Mouse (Mus musculus) forebrain, embryonic 13.5 days (tissue): ENCODE data around the gene Gng12. TPM values are rescaled to one million over a fixed set of nuclear protein-coding genes. Genes with fewer than 3 reads are reported as not detected.
"Not testable (repeated sequence)": the region's sequence is repeated elsewhere in the genome, so short reads cannot be mapped to it uniquely, and the experiment has no call there.

Experiments
- ATAC-seq: fragments of 200-750 bp; cut with Nextera tagmentation; 2 replicates; pipeline ENCODE4 v1.8.0; 2017
- H3K27ac ChIP-seq: fragments of 300-500 bp; sonication (generic); 2 replicates; pipeline ENCODE4 v1.5.1; 2015; ENCODE audit warnings: inconsistent platforms, mild to moderate bottlenecking, moderate library complexity
- H3K27me3 ChIP-seq: fragments of 300-500 bp; sonication (generic); 2 replicates; pipeline ENCODE4 v1.6.1; 2015; ENCODE audit warnings: mild to moderate bottlenecking, inconsistent platforms
- H3K36me3 ChIP-seq: fragments of 300-500 bp; sonication (generic); 2 replicates; pipeline ENCODE4 v1.6.1; 2015; ENCODE audit warnings: mild to moderate bottlenecking, inconsistent platforms; ENCODE audit not compliant: poor library complexity, severe bottlenecking
- H3K4me1 ChIP-seq: fragments of 300-500 bp; sonication (generic); 2 replicates; pipeline ENCODE4 v1.6.1; 2015; ENCODE audit warnings: inconsistent platforms
- H3K4me2 ChIP-seq: fragments of 300-500 bp; sonication (generic); 2 replicates; pipeline ENCODE4 v1.6.1; 2015; ENCODE audit warnings: inconsistent platforms, mild to moderate bottlenecking, moderate library complexity
- H3K4me3 ChIP-seq: fragments of 300-500 bp; sonication (generic); 2 replicates; pipeline ENCODE4 v1.5.1; 2015; ENCODE audit warnings: mild to moderate bottlenecking, inconsistent platforms
- H3K9ac ChIP-seq: fragments of 300-500 bp; sonication (generic); 2 replicates; pipeline ENCODE4 v1.6.1; 2015; ENCODE audit warnings: mild to moderate bottlenecking, inconsistent platforms
- H3K9me3 ChIP-seq: fragments of 300-500 bp; sonication (generic); replicated peaks from 2 replicates; pipeline ENCODE4 v1.6.1; 2016; ENCODE audit warnings: inconsistent platforms
- WGBS: fragments of 180-500 bp; shearing (Covaris S2); methylation state at CpG from one replicate; pipeline ENCODE4 v1.1.7; 2015; 5-methylcytosine and 5-hydroxymethylcytosine counted together
- polyA plus RNA-seq: library from polyadenylated mRNA; unstranded; fragments of >200 nt; fragmentation: Nextera tagmentation; extraction: Ambion mirVana; gene quantifications from 2 replicates; pipeline ENCODE4 v1.2.1, GENCODE M21; 2015

Gene Gng12
- 21.7 and 22.4 TPM in 2 replicates for polyA plus RNA-seq

DNA sequence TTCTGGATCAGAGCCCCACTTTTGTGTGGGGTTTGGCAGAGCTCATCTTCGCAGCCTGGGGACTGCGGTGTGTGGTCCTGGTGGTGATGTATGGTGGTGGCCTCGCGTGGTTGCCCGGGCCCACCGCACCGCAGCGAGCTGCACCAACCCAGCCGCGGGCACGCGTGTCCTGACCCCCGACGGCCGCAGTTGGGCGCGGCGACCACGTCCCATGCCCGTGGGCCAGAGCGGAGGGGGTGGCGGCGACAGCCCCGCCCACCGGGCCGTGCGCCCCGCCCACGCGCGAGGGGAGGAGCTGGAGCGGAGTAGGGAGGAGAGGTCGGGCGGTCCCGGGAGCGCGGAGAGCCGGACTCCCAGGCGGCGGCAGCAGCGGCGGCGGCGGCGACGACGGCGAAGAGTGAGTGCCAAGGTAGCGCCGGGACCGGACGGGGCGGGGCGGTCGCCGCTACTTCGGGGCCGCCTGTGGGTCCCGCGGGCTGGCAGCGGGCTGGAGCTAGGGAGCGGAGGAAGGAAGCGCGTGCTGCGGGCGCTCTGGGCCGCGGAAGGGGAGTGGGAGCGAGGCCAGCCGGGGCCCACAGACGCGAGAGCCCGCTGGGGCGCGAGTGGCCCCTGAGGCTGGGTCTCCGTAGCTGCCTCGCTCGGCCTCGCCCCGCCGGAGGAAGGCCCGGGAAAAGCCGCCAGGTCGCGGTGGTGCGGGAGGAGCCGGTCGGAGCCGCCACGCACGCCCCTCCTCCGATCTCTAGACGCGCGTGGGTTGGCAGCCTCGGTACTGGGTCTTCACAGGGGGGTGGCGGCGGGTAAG lies at the start of gene Gng12:
TSS of gene Gng12 (plus strand) at position 279 of the 802 bp plus-strand sequence.
- H3K36me3 ChIP-seq: no peaks in the 10 kb centered on the region
- peak within 1 kb of the TSS; percentile 76 for H3K9ac ChIP-seq
- peak; percentile 94 for ATAC-seq
- H3K4me3 ChIP-seq: peak within 1 kb of the TSS; percentile 76
- no peaks in the 10 kb centered on the region for H3K27me3 ChIP-seq
- WGBS: under 1% methylated on average over 63 of the region's 98 CpGs
- H3K4me1 ChIP-seq: peaks cover 13% of the 10 kb centered on the region
- H3K4me2 ChIP-seq: peak within 1 kb of the TSS; percentile 92
- no peaks in the 10 kb centered on the region; the same call in 1 of the 2 replicates for H3K9me3 ChIP-seq
- no peak within 1 kb of the TSS for H3K27ac ChIP-seq

DNA sequence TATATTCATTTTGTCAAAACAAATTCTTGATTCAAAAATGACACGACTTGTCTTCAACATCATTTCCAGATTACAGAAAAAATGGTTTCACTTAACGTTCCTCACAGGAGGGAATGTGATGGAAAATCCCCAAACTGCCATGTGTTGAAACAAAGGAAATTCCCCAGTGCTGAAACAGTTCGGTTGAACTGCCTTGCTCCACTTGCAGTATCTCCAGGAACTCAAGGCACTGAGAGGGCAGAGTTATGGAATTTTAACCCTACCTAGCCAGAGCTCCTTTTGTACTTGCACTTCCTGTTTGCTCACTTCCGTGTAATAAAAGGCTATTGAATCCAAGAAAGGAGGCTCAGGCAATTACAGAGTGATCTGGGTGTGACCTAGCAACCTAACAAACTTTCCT lies 47.3 kb upstream of the Gng12 start:
- no peak for ATAC-seq
- Histone ChIP-seq H3K27ac (no peak overlapping the region), H3K36me3 (no peaks in the 10 kb centered on the region), H3K4me3 (no peak overlapping the region), H3K9ac (no peak overlapping the region), H3K4me1 (no peaks in the 10 kb centered on the region), H3K9me3 (no peaks in the 10 kb centered on the region), H3K27me3 (no peaks in the 10 kb centered on the region), H3K4me2 (no peak overlapping the region)
- WGBS: 60% methylated on average over 4 of the region's 4 CpGs

DNA sequence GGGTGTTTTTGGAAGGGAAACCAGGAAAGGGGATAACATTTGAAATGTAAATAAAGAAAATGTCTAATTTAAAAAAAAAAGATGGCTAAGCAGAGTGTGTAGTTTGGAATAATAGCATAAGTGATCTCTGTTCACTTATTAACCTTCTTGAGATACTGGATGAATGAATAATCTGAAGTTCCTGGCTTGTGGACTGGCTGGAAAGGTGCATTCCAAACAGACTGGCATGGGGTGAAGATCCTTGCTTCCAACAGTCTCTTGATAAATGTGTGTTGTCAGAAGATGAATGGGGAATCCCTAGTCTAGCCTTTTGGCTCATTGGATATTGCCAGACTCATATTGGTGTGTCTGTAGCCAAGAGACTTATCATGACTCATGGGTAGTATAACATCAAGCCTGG lies 40.0 kb upstream of the Gng12 start:
- ATAC-seq: no peak
- no peak overlapping the region for H3K4me3 ChIP-seq
- no peak overlapping the region for H3K9ac ChIP-seq
- no peaks in the 10 kb centered on the region for H3K27me3 ChIP-seq
- no peak overlapping the region for H3K4me2 ChIP-seq
- no peak overlapping the region for H3K27ac ChIP-seq
- no peaks in the 10 kb centered on the region for H3K4me1 ChIP-seq
- H3K36me3 ChIP-seq: no peaks in the 10 kb centered on the region
- H3K9me3 ChIP-seq: no peaks in the 10 kb centered on the region

DNA sequence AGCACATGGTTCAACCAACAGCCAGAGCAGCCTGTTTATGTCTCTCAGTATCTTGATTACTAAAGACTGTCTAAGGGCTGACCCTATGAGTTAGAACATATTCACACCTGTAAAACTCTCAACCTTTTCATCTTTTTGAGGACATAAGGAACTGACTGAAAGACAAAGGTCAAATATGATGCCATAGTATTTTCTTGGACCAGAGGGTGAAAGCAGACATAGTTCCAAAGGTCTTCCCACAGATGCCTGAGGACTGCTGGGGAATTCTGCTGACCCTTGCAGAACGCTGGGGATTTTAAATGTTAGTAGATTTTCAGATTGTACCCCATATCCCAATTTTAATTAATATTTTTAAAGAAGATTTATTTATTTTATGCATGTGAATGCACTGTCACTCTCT lies 37.8 kb upstream of the Gng12 start:
- Histone ChIP-seq H3K36me3 (no peaks in the 10 kb centered on the region), H3K4me1 (no peaks in the 10 kb centered on the region), H3K27me3 (no peaks in the 10 kb centered on the region), H3K4me2 (no peak overlapping the region), H3K27ac (no peak overlapping the region), H3K9me3 (no peaks in the 10 kb centered on the region), H3K4me3 (no peak overlapping the region), H3K9ac (no peak overlapping the region)
- ATAC-seq: no peak
- WGBS: 88% methylated on average over 1 of the region's 1 CpGs

DNA sequence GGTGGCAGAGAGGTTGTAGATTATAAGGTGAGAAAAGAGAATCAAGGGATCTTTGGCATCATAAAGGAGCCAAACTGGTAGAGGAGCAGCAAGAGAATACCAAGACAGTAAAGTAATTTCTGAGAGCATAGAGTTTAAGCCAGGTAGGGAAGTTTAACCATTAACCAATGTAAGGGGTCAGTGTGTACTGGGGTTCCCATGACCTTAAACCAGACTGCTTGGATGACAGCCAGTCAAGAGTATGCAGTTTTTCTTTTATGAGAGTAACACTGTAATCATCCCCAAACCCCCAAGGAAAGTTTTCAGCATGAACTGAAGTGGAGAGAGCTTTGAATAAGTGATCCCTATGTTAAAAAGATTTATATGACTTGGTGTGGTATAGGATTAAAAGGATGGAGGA lies 36.8 kb upstream of the Gng12 start:
- Histone ChIP-seq H3K9me3 (no peaks in the 10 kb centered on the region), H3K36me3 (no peaks in the 10 kb centered on the region), H3K27me3 (no peaks in the 10 kb centered on the region), H3K4me3 (no peak overlapping the region), H3K4me2 (no peak overlapping the region), H3K9ac (no peak overlapping the region), H3K4me1 (no peaks in the 10 kb centered on the region), H3K27ac (no peak overlapping the region)
- ATAC-seq: no peak

DNA sequence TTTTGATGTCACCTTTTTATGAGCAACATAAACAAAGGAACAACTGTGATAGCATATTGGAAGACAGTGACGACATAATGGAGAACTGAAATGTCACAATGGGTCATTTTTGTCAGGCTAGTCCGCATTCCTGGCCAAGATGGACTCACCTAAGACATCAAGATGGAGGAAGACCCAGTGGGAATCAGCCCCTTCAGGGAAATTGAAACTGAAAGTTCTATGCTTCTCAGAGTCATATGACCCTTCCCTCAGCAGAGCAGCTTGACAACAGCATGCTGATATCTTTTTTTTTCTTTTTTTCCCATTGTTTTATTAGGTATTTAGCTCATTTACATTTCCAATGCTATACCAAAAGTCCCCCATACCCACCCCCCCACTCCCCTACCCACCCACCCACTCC lies 31.7 kb upstream of the Gng12 start:
- H3K27me3 ChIP-seq: no peaks in the 10 kb centered on the region
- no peak overlapping the region for H3K9ac ChIP-seq
- 80% methylated on average over 2 of the region's 2 CpGs for WGBS
- H3K4me1 ChIP-seq: no peaks in the 10 kb centered on the region
- H3K9me3 ChIP-seq: no peaks in the 10 kb centered on the region
- H3K4me2 ChIP-seq: no peak overlapping the region
- no peak overlapping the region for H3K4me3 ChIP-seq
- no peak overlapping the region for H3K27ac ChIP-seq
- no peak for ATAC-seq
- H3K36me3 ChIP-seq: no peaks in the 10 kb centered on the region

DNA sequence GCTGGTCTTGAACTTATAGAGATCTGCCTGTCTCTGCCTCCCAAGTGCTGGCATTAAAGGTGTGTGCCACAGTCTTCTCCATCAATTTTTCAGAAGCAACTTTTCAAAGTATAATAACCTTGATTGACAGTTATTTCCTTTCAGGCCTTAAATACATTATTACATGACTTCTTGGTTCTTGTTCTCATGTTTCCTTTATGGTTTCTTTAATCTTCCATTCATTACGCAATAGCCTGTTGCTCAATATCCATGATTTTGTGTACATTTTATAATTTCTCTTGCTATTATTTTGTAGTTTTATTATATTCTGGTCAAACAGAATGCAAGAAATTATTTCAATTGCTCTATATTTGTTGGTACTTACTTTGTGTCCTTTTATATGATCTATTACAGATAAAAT lies 29.9 kb upstream of the Gng12 start:
- no peaks in the 10 kb centered on the region for H3K9me3 ChIP-seq
- no peak for ATAC-seq
- H3K27ac ChIP-seq: no peak overlapping the region
- no peak overlapping the region for H3K4me3 ChIP-seq
- H3K36me3 ChIP-seq: no peaks in the 10 kb centered on the region
- 98% methylated on average over 1 of the region's 1 CpGs for WGBS
- no peaks in the 10 kb centered on the region for H3K27me3 ChIP-seq
- no peak overlapping the region for H3K9ac ChIP-seq
- H3K4me2 ChIP-seq: no peak overlapping the region
- H3K4me1 ChIP-seq: no peaks in the 10 kb centered on the region

DNA sequence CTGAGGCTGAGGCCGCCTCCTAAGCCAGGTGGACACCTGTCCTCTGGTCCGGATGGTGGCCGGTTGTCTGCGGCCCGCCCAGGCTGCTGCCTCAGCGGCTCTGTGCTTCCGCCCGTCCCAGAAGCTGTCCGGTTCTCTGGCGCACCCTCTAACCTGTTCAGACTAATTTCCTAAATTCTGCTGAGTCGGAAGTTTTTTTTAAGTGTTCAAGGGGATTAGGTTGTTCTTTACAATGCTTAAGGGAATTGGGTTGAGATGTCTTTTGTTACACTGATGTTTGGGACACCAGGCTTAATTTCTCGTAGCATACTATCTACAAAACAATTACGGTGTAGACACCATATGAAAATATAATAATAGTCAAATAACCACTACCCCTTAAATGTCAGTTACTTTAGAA lies 19.1 kb upstream of the Gng12 start:
- not testable (repeated sequence) for ATAC-seq, H3K9me3 ChIP-seq, H3K4me1 ChIP-seq, H3K27ac ChIP-seq, H3K36me3 ChIP-seq, H3K4me2 ChIP-seq, H3K27me3 ChIP-seq, H3K4me3 ChIP-seq, H3K9ac ChIP-seq
- 86% methylated on average over 13 of the region's 13 CpGs for WGBS

DNA sequence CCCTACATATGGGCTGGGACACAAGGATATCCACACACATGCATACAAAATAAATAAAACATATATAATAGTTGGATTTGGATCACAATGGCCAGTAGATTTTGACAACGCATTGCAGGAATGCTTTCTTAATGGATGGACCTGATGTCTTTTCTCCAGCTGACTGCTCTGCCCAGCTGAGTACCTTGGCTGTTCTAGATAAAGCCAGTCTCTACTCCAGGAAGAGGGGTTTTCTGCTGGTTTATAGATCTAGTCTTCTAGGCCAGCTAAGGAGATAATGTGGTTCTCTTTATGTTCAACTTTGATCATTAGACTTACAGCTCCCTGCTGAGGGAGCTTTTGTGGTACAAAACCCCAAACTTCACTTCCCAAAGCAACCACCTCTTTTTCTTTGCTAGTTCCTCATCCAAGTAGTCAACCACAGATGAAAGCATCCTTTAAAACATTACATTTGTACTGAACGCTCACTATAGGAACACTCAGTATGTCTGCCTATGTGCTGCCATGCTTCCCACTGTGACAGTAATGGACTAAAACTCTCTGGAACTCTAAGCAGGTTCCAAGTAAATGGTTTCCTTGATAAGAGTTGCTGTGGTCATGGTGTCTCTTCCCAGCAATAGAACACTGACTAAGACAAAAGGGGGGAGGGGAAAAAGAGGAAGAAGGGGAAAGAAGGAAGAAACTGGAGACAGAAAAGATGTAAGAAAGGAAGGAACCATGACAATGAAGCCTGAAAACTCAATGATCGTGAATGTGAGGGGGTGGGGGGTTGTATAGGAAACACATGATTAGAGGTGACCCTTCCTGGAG lies 5.6 kb upstream of the Gng12 start:
- 80% methylated on average over 3 of the region's 3 CpGs for WGBS
- no peak overlapping the region for H3K4me2 ChIP-seq
- no peaks in the 10 kb centered on the region for H3K4me1 ChIP-seq
- 0 out of 2 replicates have a peak, but pooled peaks cover 6% of the 10 kb centered on the region for H3K9me3 ChIP-seq
- no peak overlapping the region for H3K9ac ChIP-seq
- no peak overlapping the region for H3K4me3 ChIP-seq
- H3K36me3 ChIP-seq: no peaks in the 10 kb centered on the region
- no peaks in the 10 kb centered on the region for H3K27me3 ChIP-seq
- no peak for ATAC-seq
- H3K27ac ChIP-seq: no peak overlapping the region

DNA sequence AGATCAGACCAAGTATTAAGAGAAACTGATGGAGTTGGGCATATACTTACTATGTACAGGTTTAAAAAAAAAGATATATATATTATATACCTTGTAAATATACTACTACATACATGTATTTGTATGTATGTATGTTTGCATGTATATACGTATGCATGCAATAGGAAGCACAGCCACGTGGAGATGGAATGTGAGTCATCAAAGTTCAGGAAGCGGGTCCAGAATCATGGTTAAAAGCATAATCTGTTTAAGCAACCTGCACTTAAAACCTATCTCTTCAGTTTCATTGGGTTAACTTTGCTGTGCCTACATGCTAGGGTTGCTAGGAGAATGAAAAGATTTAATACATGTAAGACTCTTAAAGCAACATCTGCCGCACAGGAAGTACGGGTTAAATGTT lies 2.2 kb upstream of the Gng12 start:
- H3K27ac ChIP-seq: no peak overlapping the region
- 86% methylated on average over 5 of the region's 5 CpGs for WGBS
- H3K9me3 ChIP-seq: no peaks in the 10 kb centered on the region
- no peaks in the 10 kb centered on the region for H3K36me3 ChIP-seq
- H3K4me2 ChIP-seq: no peak overlapping the region
- H3K27me3 ChIP-seq: no peaks in the 10 kb centered on the region
- no peak overlapping the region for H3K4me3 ChIP-seq
- no peak overlapping the region for H3K9ac ChIP-seq
- no peak for ATAC-seq
- H3K4me1 ChIP-seq: peaks cover 13% of the 10 kb centered on the region

DNA sequence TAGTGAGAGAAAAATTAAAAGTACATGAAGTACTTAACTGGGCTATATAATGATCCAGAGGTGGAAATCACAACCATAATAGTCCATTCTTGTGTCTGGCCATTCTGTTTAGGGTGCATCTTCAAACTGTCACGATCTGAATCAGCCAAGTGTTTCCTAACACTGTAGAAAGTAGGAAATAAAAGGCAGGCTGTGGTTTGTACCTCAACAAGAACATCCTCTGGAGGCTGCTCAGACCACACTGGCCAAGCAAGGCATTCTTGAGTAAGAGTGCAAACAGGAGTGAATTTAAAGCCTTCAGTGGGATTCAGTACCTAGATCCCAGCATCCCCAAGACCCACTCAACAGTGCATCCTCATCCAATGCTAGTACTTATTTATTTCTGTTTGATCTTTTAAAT lies 1.2 kb upstream of the Gng12 start:
- ATAC-seq: no peak
- Histone ChIP-seq H3K9ac (no peak overlapping the region), H3K4me2 (no peak overlapping the region), H3K4me3 (no peak overlapping the region), H3K9me3 (no peaks in the 10 kb centered on the region), H3K4me1 (peaks cover 13% of the 10 kb centered on the region), H3K36me3 (no peaks in the 10 kb centered on the region), H3K27ac (no peak overlapping the region), H3K27me3 (no peaks in the 10 kb centered on the region)
- 61% methylated on average over 1 of the region's 1 CpGs for WGBS

DNA sequence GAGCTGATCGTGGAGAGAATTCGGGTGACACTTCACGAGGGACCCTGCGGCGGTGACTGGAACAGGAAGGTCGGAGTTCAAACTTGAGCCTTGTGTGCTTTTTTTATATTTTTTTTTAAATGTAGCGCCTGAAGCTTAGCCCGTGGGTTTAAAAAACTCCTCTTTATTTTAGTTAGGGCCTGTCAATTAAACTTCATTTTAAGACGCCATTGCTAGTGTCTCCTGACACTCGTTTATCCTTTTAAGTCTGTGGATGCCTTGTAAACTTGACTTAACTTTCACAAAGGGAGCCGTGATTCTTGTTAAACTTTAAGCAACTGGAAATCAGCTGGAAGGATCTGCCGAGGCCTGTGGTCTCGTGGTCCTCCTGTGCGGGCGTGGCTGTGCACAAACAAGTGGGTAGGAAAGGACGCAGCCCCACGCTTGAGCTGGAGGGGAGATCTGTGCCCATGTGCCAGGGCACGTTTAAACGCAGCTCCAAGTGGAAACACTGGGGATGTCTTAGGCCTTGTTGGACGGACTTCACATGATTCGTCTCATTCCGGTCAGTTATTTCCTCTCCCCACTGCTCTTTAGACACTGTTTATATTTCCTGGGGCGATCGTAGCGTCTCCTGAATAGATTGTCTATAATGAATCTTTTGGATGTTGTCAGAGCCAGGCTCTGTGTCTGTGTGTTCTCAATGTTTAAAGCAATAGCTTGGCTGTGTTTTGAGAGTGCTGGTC lies 886 bp downstream of the Gng12 start:
- peaks cover 13% of the 10 kb centered on the region for H3K4me1 ChIP-seq
- no peak for ATAC-seq
- WGBS: 3% methylated on average over 25 of the region's 25 CpGs

More for the DNA sequence above, 886 bp downstream of the Gng12 start:
- no peak overlapping the region for H3K27ac ChIP-seq
- H3K36me3 ChIP-seq: no peaks in the 10 kb centered on the region
- peak overlapping the region; percentile 92 for H3K4me2 ChIP-seq
- H3K9ac ChIP-seq: peak overlapping the region; percentile 76
- no peaks in the 10 kb centered on the region for H3K27me3 ChIP-seq
- no peaks in the 10 kb centered on the region; the same call in 1 of the 2 replicates for H3K9me3 ChIP-seq
- peak overlapping the region; percentile 76 for H3K4me3 ChIP-seq
